Mouse (Mus musculus): Measurements from ENCODE around the gene Ccdc38.

- TF ChIP-seq CTCF (IDR thresholded peaks at IDR 0.05; ENCODE audit: low read depth, low read length) = no peak
- no peak for TF ChIP-seq POLR2A (IDR thresholded peaks at IDR 0.05; ENCODE audit: extremely low read depth, insufficient read depth, low read length)
Observed at GRCm38 (mm10) chr10:93567066-93567465, 26.6 kb downstream of the Ccdc38 start.
